Mouse (Mus musculus): Measurements from ENCODE around the gene Stx2.

- TF ChIP-seq CTCF (IDR thresholded peaks at IDR 0.05; ENCODE audit: low read depth, low read length) (no peak), TAL1 (conservative IDR thresholded peaks at IDR 0.05; ENCODE audit: low read depth, low read length) (no peak)
These were observed 8.0 kb upstream of the Stx2 start for GRCm38 (mm10) chr5:129016370-129016769.
